Mouse (Mus musculus) adrenal gland, postnatal 14 days (tissue): Measurements from ENCODE around the gene Gja5. TPM values are rescaled to one million over a fixed set of nuclear protein-coding genes. Genes with fewer than 3 reads are reported as not detected.

Source experiments
- DNase-seq: peaks from one replicate; pipeline ENCODE4 v3.0.0; 2021; ENCODE audit warnings: mixed read lengths
- long read RNA-seq, 2 experiments: library from polyadenylated mRNA; stranded (forward); transcript quantifications; one replicate each; pipeline ENCODE4 v2.0.0; 2021
- total RNA-seq: library from RNA; stranded (reverse); gene quantifications from 2 replicates; pipeline ENCODE4 v1.2.3, GENCODE M21; 2021

The Gja5 gene
- 3.4 and 4.0 TPM in 2 replicates for total RNA-seq
- long read RNA-seq, experiment 1 = 0 reads
- long read RNA-seq, experiment 2, partial matches to known transcripts = 0 of 1 reads
- long read RNA-seq, experiment 2, other reads (novel, unspliced or antisense) = 0 of 1 reads

DNA sequence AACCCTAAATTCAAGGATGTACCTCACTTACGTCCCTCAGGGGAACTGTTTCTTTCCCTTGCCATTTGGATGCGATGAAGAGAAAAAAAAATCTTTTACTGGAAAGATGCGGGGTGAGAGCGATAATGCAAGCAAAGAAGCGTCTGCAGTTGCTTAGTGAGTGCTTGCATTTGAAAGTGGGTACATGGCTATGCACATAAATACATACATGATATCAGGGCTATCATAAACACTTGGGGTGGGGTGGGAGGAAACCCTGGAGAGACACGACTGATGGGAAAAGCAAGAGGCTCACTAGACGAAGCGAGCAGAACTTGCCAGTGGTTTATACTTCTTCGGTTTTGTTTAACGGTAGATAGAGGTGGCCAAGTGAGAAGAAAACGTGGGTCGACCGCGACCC, at the start of gene Gja5:
Gja5 (plus strand) TSS at position 301 of the 400 bp plus-strand sequence.
- no peak for DNase-seq

DNA sequence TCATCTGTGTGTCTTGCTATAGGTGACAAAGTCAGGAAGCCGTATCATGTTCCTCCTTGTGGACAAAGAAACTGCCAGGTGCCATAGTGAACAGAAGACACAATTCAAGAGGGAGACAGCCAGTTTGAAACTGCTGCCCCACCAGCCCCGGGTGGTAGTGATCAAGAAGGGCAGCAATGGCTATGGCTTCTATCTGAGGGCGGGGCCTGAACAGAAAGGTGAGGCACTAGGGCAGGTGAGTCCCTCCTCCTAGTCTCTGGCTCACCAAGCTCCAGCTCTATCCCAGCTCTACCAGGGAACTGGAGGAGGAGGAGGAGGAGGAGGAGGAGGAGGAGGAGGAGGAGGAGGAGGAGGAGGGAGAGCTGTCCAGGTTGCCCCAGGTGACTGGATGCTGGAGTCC, 48.7 kb upstream of the Gja5 start:
- no peak for DNase-seq

DNA sequence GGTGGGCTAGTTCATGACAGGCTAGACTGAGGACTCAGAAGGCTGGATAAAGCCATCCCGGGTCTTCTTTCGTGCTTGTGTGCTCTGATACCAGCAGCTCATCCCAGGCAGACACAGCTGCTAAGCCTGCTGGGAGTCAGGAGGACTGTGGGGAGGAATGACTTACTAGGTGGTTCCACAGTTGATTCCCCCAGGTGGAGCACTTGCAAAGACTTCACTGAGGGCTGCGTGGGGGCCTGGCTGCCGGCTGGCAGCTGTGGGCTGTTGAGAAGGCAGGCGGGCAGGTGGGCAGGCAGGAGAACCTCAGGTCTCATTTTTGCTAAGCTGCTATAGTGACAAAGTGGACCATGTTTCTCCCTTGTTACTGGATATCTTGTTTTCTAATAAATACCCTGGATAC, 44.0 kb upstream of the Gja5 start:
- DNase-seq = no peak

- DNase-seq = no peak
Measured at GRCm38 (mm10) chr3:96867863-96868262, 36.6 kb upstream of the Gja5 start.

GRCm38 (mm10) chr3:96868566-96868965, 35.9 kb upstream of the Gja5 start:
- DNase-seq = no peak

DNA sequence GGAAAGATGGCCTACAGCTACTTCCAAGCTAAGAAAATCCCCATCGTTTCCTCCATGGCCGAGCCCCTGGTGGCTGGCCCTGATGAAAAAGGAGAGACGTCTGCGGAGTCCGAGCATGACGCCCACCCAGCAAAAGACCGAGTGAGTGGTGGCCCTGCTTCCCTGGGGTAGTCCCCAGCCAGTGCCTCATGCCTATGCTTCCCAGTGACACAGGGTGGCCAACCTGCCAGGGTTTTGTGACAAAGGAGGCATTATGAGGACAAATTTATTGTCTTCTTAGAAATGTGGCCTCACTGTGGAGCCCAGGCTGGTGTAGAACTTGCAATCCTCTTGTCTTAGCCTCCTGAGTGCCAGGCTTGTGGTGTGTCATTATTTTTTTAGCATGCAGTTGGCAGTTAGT, 35.4 kb upstream of the Gja5 start:
- DNase-seq = no peak

GRCm38 (mm10) chr3:96870270-96870669, 34.2 kb upstream of the Gja5 start:
- DNase-seq = no peak

DNA sequence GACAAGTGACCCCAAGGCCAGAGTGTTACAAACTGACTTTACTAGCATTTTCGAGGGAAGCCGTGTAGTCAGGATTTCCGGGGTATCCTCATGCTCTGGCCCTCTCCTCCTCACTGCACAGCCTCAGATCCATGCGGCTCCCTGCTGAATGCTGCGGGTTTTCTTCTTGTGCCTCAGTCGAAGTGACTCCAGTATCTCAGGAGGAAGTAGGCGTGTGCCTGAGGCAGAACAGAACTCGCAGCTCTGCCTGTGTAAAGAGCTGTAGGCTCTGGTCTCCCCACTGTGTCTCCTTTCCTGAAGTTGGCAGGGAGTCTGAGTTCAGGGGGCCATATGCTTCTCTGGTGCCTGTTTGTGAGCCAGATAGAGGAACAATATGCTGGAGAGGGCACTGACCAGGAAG, 33.4 kb upstream of the Gja5 start:
- DNase-seq = no peak

- no peak for DNase-seq
Measured at GRCm38 (mm10) chr3:96872501-96872900, 32.0 kb upstream of the Gja5 start.

DNA sequence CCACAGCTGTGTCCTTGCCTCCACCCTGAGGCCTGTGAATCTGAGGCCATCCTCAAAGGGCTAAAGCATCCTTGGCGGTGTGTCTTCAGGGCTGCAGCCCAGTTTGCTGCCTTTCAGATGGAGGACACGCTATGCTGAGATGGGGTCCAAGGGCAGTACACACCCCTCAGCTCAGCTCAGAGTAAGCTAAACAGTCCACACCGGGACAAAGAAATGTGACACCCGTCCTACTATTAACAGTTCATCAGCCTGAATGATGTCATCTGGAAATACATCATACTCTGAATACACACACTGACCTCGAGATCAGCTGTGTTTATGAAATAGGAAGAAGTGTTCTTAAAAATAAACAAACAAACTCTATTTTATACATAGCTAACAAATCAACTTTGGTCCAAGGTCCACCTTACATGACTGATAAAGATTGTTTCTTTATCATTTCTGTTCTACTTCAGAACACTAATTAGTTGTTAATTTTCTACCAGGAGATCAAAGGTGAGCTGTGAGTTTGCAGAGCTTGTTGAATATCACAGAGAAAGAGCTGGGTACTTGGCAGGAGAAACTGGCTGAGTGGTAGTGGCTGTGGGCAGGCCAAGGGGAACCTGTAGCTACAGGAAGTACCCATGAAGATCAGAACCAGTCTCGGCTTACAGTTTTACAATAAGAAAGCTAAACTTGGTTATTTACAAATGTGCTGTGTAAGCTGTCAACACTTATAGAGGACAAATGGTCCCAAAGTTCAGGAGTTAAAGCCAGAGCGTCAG, 29.5 kb upstream of the Gja5 start:
- no peak for DNase-seq

DNA sequence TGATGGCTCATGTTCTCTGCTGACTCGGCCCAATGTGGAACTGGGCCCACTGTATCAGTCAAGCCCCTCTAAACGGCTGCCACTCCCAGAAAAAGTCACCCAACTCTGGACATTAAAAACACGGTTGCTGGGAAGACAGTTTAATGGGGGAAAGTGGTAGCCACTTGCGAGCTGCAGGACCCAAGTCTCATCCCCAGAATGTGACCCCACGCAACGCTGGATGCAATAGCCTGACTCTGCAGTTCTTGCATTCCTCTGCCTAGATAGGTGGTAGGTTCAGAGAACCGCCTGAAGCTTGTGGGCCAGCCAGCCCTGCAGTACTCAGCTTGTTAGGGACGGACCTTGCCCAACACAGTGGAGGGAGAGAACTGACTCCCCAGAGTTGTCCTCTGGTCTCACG, 25.0 kb upstream of the Gja5 start:
- DNase-seq = no peak

GRCm38 (mm10) chr3:96880385-96880784, 24.1 kb upstream of the Gja5 start:
- no peak for DNase-seq

DNA sequence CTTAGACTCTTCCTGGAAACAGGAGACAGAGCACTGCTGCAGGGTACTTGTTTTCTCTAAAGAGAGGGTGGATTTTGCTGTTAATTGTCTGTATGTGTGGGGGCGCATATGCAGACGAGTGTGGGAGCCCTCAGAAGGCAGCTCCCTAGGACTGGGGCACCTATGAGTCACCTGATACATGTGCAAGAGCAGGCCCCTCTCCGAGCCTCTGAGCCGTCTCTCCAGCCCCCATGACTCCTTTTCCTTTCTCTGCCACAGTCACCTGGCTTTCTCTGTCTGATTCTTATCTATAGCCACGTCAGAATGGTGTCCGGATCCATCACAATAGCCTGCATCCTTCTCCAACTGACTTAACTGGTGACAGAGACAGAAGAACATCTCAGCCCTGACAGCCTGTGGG, 22.9 kb upstream of the Gja5 start:
- DNase-seq = no peak

DNA sequence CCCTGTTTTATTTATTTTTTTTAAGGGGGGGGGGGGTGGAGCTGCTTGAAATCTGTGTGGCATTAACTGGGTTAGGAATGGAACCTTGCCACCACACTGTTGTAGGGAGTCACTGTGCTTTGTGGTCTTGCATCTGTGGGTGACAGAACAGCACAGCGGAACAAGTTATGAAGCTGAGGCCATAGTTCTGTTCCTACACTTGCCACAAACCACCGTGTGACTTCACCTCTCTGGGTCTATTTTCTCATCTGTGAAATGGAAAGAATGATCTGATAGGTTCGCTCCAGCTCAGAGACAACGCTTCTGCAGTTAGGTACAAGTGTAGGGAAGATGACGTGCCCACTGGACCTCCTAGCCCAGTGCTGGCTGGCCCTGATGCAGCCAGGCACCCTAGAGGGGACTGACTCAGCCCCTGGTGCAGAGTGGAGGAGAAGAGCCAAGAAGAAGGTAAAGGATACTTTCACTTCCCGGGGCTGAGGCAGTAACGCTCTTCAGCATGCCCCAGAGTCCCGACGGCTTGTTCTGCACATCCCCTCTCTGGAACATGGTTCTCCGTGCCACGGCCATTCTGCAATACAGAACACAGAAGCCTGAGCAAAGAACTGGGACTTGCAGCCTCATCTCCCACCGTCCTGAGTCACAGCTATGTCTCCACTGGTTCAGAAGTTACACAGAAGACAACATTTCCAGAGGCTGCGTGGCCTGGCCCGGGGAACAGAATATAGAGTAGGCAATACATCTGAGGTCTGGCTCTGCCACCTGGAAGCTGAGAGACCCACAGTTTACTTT, 22.2 kb upstream of the Gja5 start:
- no peak for DNase-seq

DNA sequence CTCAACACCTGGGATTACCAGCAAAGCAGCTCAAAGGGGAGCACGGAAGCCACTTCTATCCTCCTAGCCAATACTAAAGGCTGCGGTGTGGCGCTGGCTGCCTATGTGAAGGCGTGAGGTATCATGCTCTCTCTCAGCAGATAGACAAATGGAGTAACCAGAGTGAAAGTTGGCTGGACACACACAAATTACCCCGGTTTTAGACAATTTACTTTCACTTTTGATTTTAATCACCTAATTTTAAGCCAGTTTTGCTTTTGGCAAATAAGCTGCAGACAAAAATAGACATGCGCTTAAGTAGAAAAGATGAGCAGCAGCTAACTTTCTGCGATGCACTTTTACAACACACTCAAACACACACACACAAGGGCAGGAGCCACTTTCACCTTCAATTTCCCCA, 20.8 kb upstream of the Gja5 start:
- DNase-seq = no peak

DNA sequence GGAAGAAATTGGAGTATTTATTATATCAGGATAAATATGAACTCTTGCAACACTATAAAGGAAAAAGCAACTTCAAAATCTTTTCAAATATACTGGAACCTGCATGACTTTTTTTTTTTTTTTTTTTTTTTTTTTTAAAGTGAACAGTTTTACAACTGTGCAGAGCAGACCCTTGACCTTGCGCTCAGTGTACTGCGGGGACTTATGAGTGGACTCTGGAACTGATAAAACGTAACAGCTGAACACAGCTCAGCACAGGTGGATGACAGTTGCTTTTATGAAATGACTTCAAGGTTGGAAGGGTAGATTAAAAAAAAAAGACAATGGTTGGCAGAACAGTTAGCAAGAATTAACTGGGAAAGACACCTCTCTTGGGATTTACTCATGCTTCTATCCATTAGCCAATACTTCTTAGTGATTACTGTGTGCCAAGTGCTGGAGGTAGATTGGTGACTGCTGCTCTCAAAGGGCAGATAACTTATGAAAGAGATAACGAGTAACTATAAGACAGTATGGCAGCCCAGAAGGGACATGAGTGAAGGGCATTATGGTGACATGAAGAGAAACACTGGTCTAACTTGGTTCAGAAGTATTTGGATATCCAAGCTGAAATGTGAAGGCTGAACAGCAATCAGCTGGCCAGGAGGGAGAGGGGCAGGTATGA, 2.0 kb upstream of the Gja5 start:
- no peak for DNase-seq

GRCm38 (mm10) chr3:96904851-96905541, 503 bp downstream of the Gja5 start, which contains the start of gene Gpr89:
Gene Gpr89, minus strand, starts transcription at chr3:96905346.
- DNase-seq = peak; percentile 97

GRCm38 (mm10) chr3:96905592-96905991, 1.1 kb downstream of the Gja5 start:
- DNase-seq = no peak

DNA sequence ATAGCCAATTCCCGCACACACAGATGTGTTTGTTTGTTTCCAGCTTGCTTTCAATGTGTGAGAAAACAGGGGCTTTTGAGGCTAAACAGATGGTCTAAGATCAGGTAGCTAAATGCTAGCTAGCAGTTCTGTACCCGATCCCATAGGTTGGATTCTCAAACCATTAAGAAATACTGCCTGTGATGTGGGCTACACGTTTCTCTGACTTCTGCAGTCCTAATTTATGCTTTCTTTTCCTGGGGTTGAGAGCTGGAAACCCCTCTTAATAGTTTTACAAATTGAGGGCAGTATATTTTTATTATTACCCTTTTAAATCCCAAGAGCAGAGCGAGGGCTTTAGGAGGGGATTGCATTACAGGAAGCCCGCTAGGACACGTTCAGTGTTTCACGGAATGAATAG, 16.5 kb downstream of the Gja5 start:
- DNase-seq = no peak

DNA sequence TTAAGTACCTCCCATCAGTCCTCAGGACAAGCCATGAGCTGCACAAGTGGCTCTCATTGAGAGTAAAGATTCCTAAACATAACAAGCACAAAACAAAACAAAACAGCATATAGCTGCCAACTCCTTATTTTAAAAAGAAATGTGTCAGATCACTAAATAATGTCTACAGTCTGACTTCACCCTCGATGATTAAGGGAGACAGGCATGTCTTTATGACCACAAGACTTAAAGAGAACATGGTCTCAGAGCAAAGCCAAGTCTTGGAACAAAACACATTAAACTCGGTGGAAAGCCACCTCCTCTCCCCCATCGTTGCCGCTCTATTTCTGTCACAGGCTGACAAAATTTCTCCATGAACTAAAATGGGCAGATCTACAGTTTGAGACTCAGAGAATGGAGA, 20.1 kb downstream of the Gja5 start:
- no peak for DNase-seq

GRCm38 (mm10) chr3:96925920-96926319, 21.4 kb downstream of the Gja5 start, which contains the start of gene Gja8:
Gene Gja8, minus strand, starts transcription at chr3:96926020.
- DNase-seq = no peak

- DNase-seq = peak; percentile 18
Measured at GRCm38 (mm10) chr3:96931261-96931681, 26.8 kb downstream of the Gja5 start.
